Mouse (Mus musculus) forebrain, embryonic 11.5 days (tissue): ENCODE results near the gene Ppl. TPM values are rescaled to one million over a fixed set of nuclear protein-coding genes. Genes with fewer than 3 reads are reported as not detected.

Experiments used
- ATAC-seq: fragments of 200-750 bp; cut with Nextera tagmentation; replicated peaks from 2 replicates; pipeline ENCODE4 v1.8.0; 2017; ENCODE audit warnings: moderate TSS enrichment; ENCODE audit not compliant: low FRiP score
- DNase-seq: peaks from one replicate; pipeline ENCODE4 v3.0.0-alpha.2; 2017; ENCODE audit warnings: low spot score
- H3K27ac ChIP-seq: fragments of 300-500 bp; sonication (generic); 2 replicates; pipeline ENCODE4 v1.5.1; 2014; ENCODE audit warnings: low read depth, low read length
- H3K27me3 ChIP-seq: fragments of 300-500 bp; sonication (generic); 2 replicates; pipeline ENCODE4 v1.6.1; 2014; ENCODE audit warnings: mild to moderate bottlenecking, low read length, mixed read lengths; ENCODE audit not compliant: control insufficient read depth, insufficient read depth
- H3K36me3 ChIP-seq: fragments of 300-500 bp; sonication (generic); 2 replicates; pipeline ENCODE4 v1.6.1; 2014; ENCODE audit warnings: mild to moderate bottlenecking, low read length, moderate library complexity, mixed read lengths; ENCODE audit not compliant: control insufficient read depth, insufficient read depth
- H3K4me1 ChIP-seq: fragments of 300-500 bp; sonication (generic); replicated peaks from 2 replicates; pipeline ENCODE4 v1.6.1; 2014; ENCODE audit warnings: low read length, mixed read lengths; ENCODE audit not compliant: control insufficient read depth, insufficient read depth
- H3K4me2 ChIP-seq: fragments of 300-500 bp; sonication (generic); 2 replicates; pipeline ENCODE4 v1.6.1; 2014; ENCODE audit warnings: low read depth, mild to moderate bottlenecking, low read length, moderate library complexity, mixed read lengths; ENCODE audit not compliant: severe bottlenecking
- H3K4me3 ChIP-seq: fragments of 300-500 bp; sonication (generic); 2 replicates; pipeline ENCODE4 v1.5.1; 2014; ENCODE audit warnings: low read depth, low read length
- H3K9ac ChIP-seq: fragments of 300-500 bp; sonication (generic); 2 replicates; pipeline ENCODE4 v1.6.1; 2014; ENCODE audit warnings: low read length
- H3K9me3 ChIP-seq: fragments of 300-500 bp; sonication (generic); 2 replicates; pipeline ENCODE4 v1.6.1; 2016; ENCODE audit warnings: low read length, mixed read lengths; ENCODE audit not compliant: control insufficient read depth
- WGBS: fragments of 180-500 bp; shearing (Covaris S2); extraction: QIAGEN DNeasy Blood & Tissue Kit; methylation state at CpG from one replicate; pipeline ENCODE4 v1.1.7; 2014; 5-methylcytosine and 5-hydroxymethylcytosine counted together
- polyA plus RNA-seq: library from polyadenylated mRNA; unstranded; fragments of >200 nt; fragmentation: Nextera tagmentation; extraction: Ambion mirVana; gene quantifications from 2 replicates; pipeline ENCODE4 v1.2.1, GENCODE M21; 2014

Ppl gene
- polyA plus RNA-seq, 1 experiment from 2014 or later, result 1.3 TPM

GRCm38 (mm10) chr16:5049182-5049773, 82.9 kb downstream of the Ppl start:
- peaks cover 9% of the 10 kb centered on the region; the same call in 1 of the 2 replicates for H3K36me3 ChIP-seq

GRCm38 (mm10) chr16:5045322-5045721, 86.9 kb downstream of the Ppl start:
- Histone ChIP-seq H3K27me3 (no peaks in the 10 kb centered on the region), H3K27ac (no peak overlapping the region), H3K36me3 (peaks cover 22% of the 10 kb centered on the region; the same call in 1 of the 2 replicates), H3K4me2 (no peak overlapping the region), H3K9me3 (no peaks in the 10 kb centered on the region), H3K4me1 (no peaks in the 10 kb centered on the region), H3K4me3 (no peak overlapping the region), H3K9ac (no peak overlapping the region)
- no peak for ATAC-seq
- no peak for DNase-seq
- WGBS, result 94% methylated on average over 3 of the region's 3 CpGs

More at GRCm38 (mm10) chr16:5049182-5049773, 82.9 kb downstream of the Ppl start:
- Histone ChIP-seq H3K27me3 (no peaks in the 10 kb centered on the region), H3K27ac (peak overlapping the region; percentile 71; the same call in 1 of the 2 replicates), H3K4me3 (peak overlapping the region; percentile 98), H3K4me1 (0 out of 2 replicates have a peak, but pooled peaks cover 2% of the 10 kb centered on the region), H3K9ac (peak overlapping the region; percentile 93), H3K4me2 (peak overlapping the region; percentile 88), H3K9me3 (no peaks in the 10 kb centered on the region)
- no peak for DNase-seq
- peak; percentile 46; the same call in 1 of the 2 replicates for ATAC-seq
- whole genome bisulfite sequencing, result under 1% methylated on average over 38 of the region's 38 CpGs

- Histone ChIP-seq H3K27me3 (no peaks in the 10 kb centered on the region), H3K9ac (no peak overlapping the region), H3K9me3 (no peaks in the 10 kb centered on the region), H3K27ac (no peak overlapping the region), H3K36me3 (peaks cover 38% of the 10 kb centered on the region), H3K4me3 (no peak overlapping the region), H3K4me2 (no peak overlapping the region), H3K4me1 (no peaks in the 10 kb centered on the region)
- WGBS, result 94% methylated on average over 5 of the region's 5 CpGs
- ATAC-seq, result no peak
- no peak for DNase-seq
Measured at GRCm38 (mm10) chr16:5036649-5037234, 95.5 kb downstream of the Ppl start.

Other genes with a start within 250 kb of the Ppl start
- 69.9 and 77.2 TPM in 2 replicates for gene Mgrn1, start 246.2 kb downstream of the Ppl start, polyA plus RNA-seq
- gene Nudt16l1, start 193.7 kb downstream of the Ppl start, polyA plus RNA-seq, result 120 and 137 TPM in 2 replicates
- 50.4 and 52.4 TPM in 2 replicates for gene Anks3, start 168.2 kb downstream of the Ppl start, polyA plus RNA-seq
- gene Sept12, start 134.6 kb downstream of the Ppl start, polyA plus RNA-seq, result not detected in 2 replicates
- gene Smim22, start 125.1 kb downstream of the Ppl start, polyA plus RNA-seq, result 2.0 TPM in 1 of 2 replicates, not detected in the other
- gene Rogdi, start 118.9 kb downstream of the Ppl start, polyA plus RNA-seq, result 74.1 and 81.6 TPM in 2 replicates
- 174 and 184 TPM in 2 replicates for gene Glyr1, start 82.6 kb downstream of the Ppl start, polyA plus RNA-seq
- gene Ubn1, start 82.4 kb downstream of the Ppl start, polyA plus RNA-seq, result 25.2 and 25.4 TPM in 2 replicates
- 0.11 and 0.16 TPM in 2 replicates for gene Sec14l5, start 14.7 kb upstream of the Ppl start, polyA plus RNA-seq
- gene Nagpa, start 71.6 kb upstream of the Ppl start, polyA plus RNA-seq, result 10.7 and 12.5 TPM in 2 replicates
- gene AU021092, start 89.9 kb upstream of the Ppl start, polyA plus RNA-seq, result 4.4 and 4.5 TPM in 2 replicates
- gene Alg1, start 101.2 kb upstream of the Ppl start, polyA plus RNA-seq, result 22.1 and 23.7 TPM in 2 replicates
- gene Eef2kmt, start 123.6 kb upstream of the Ppl start, polyA plus RNA-seq, result 15.9 and 16.1 TPM in 2 replicates